8 mouse cellular contexts compared by ENCODE assay signal in genomic region chr13:55319931-55320533, GRCm38 (mm10). TPM values are rescaled to one million over a fixed set of nuclear protein-coding genes. Genes with fewer than 3 reads are reported as not detected.
A peak's percentile ranks its signal among the peaks of the same experiment; 100 is the strongest.
DNase-seq lines count a peak whose midpoint lies in the region; ATAC-seq and TF ChIP-seq lines count a peak whose summit lies in the region.

Gene Prelid1 (plus strand): TSS chr13:55320500.

- peak; percentile 60 for DNase-seq in cerebellum, adult 9-10 months
- no peak for DNase-seq in cerebellum, postnatal 4 days (ENCODE audit: low spot score in 2 of 2)
- DNase-seq in MN1 (ENCODE audit: low spot score): peak; percentile 76
- peak; percentile 15 for DNase-seq in heart, postnatal 0 days (ENCODE audit: low spot score)
- DNase-seq in limb, embryonic 10.5 days (ENCODE audit: low spot score): no peak
- no peak for DNase-seq in right cerebral cortex, postnatal 10 days (ENCODE audit: low spot score in 2 of 2)

- ATAC-seq in heart, postnatal 0 days (ENCODE audit: insufficient read depth, low read depth): no peak
- ATAC-seq in neural tube, embryonic 12.5 days (ENCODE audit: low FRiP score, low read depth): no peak

- H3K9ac ChIP-seq in heart, postnatal 0 days (replicated peaks; ENCODE audit: low read depth, low read length): peak within 1 kb of the TSS; percentile 90
- peak within 1 kb of the TSS; percentile 95 for H3K9ac ChIP-seq in neural tube, embryonic 12.5 days

- no peak for TF ChIP-seq EP300 in heart, postnatal 0 days (IDR thresholded peaks at IDR 0.05; ENCODE audit: low read depth)

- TF ChIP-seq CTCF in heart, postnatal 0 days (IDR thresholded peaks at IDR 0.05; ENCODE audit: low read depth): no peak

- no peaks in the 10 kb centered on the region for H3K9me3 ChIP-seq in erythroblast, embryonic 14.5 days (ENCODE audit: control insufficient read depth, low read length)
- H3K9me3 ChIP-seq in heart, postnatal 0 days (replicated peaks; ENCODE audit: control insufficient read depth, low read length): no peaks in the 10 kb centered on the region
- no peaks in the 10 kb centered on the region for H3K9me3 ChIP-seq in limb, embryonic 10.5 days (replicated peaks)
- H3K9me3 ChIP-seq in neural tube, embryonic 12.5 days: no peaks in the 10 kb centered on the region

- WGBS in heart, postnatal 0 days: 36% methylated on average over 4 of the region's 4 CpGs
- 83% methylated on average over 4 of the region's 4 CpGs for WGBS in limb, embryonic 10.5 days
- WGBS in neural tube, embryonic 12.5 days: 90% methylated on average over 4 of the region's 4 CpGs

- H3K4me2 ChIP-seq in heart, postnatal 0 days (ENCODE audit: low read depth, low read length): peak within 1 kb of the TSS; percentile 95
- peak within 1 kb of the TSS; percentile 85 for H3K4me2 ChIP-seq in neural tube, embryonic 12.5 days (replicated peaks)

- H3K27me3 ChIP-seq in erythroblast, embryonic 14.5 days (ENCODE audit: control insufficient read depth): no peaks in the 10 kb centered on the region
- H3K27me3 ChIP-seq in heart, postnatal 0 days (ENCODE audit: control insufficient read depth, insufficient read depth, low read length): no peaks in the 10 kb centered on the region
- H3K27me3 ChIP-seq in limb, embryonic 10.5 days (ENCODE audit: low read depth, poor library complexity, severe bottlenecking): no peaks in the 10 kb centered on the region
- no peaks in the 10 kb centered on the region for H3K27me3 ChIP-seq in neural tube, embryonic 12.5 days (replicated peaks)

- peaks cover 82% of the 10 kb centered on the region for H3K36me3 ChIP-seq in erythroblast, embryonic 14.5 days (ENCODE audit: control insufficient read depth)
- peaks cover 40% of the 10 kb centered on the region for H3K36me3 ChIP-seq in heart, postnatal 0 days (replicated peaks; ENCODE audit: control insufficient read depth, insufficient read depth, low read length)
- peaks cover 80% of the 10 kb centered on the region for H3K36me3 ChIP-seq in limb, embryonic 10.5 days
- peaks cover 69% of the 10 kb centered on the region for H3K36me3 ChIP-seq in neural tube, embryonic 12.5 days

- peaks cover 47% of the 10 kb centered on the region for H3K4me1 ChIP-seq in erythroblast, embryonic 14.5 days (ENCODE audit: control insufficient read depth)
- H3K4me1 ChIP-seq in heart, postnatal 0 days (ENCODE audit: control insufficient read depth, insufficient read depth): peaks cover 10% of the 10 kb centered on the region
- peaks cover 27% of the 10 kb centered on the region for H3K4me1 ChIP-seq in limb, embryonic 10.5 days
- peaks cover 37% of the 10 kb centered on the region for H3K4me1 ChIP-seq in neural tube, embryonic 12.5 days

- peak within 1 kb of the TSS; percentile 75 for H3K27ac ChIP-seq in heart, postnatal 0 days (ENCODE audit: low read depth)
- H3K27ac ChIP-seq in limb, embryonic 10.5 days: peak within 1 kb of the TSS; percentile 93
- no peak within 1 kb of the TSS for H3K27ac ChIP-seq in neural tube, embryonic 12.5 days

- peak within 1 kb of the TSS; percentile 88 for H3K4me3 ChIP-seq in erythroblast, embryonic 14.5 days (replicated peaks)
- H3K4me3 ChIP-seq in heart, postnatal 0 days (ENCODE audit: low read depth, low read length): peak within 1 kb of the TSS; percentile 82
- peak within 1 kb of the TSS; percentile 96 for H3K4me3 ChIP-seq in limb, embryonic 10.5 days
- H3K4me3 ChIP-seq in neural tube, embryonic 12.5 days: peak within 1 kb of the TSS; percentile 88

RNA-seq across cellular contexts. Expression of gene Prelid1, which starts in this region (rescaled TPM):
- polyA plus RNA-seq in erythroblast, embryonic 14.5 days (2012): 15.3 and 26.1 TPM in 2 replicates
- 161 and 188 TPM in 2 replicates for total RNA-seq in heart, postnatal 0 days (2014; rRNA removed; ENCODE audit: low replicate concordance)
- polyA plus RNA-seq in heart, postnatal 0 days (2015; fragmentation: Nextera tagmentation; extraction: Ambion mirVana): 192 and 196 TPM in 2 replicates
- 472 and 529 TPM in 2 replicates for polyA plus RNA-seq in limb, embryonic 10.5 days (2016; fragmentation: Nextera tagmentation; extraction: Ambion mirVana)
- polyA plus RNA-seq in neural tube, embryonic 12.5 days (2016; fragmentation: Nextera tagmentation; extraction: Ambion mirVana): 321 and 339 TPM in 2 replicates

Comparison
In these comparisons a context has a peak if more than half of its experiments do, and no peak if none do; other contexts are left out.
1. DNase-seq: peak in cerebellum, adult 9-10 months (single experiment), MN1 (single experiment) and heart, postnatal 0 days (single experiment); none in cerebellum, postnatal 4 days (0 of 2), limb, embryonic 10.5 days (single experiment) and right cerebral cortex, postnatal 10 days (0 of 2).
2. Peak in every context shown above with its lines, with median percentiles within 50 percentile points of each other: H3K4me3 ChIP-seq.